Mouse (Mus musculus): Measurements from ENCODE around the gene Olfr721-ps1. TPM values are rescaled to one million over a fixed set of nuclear protein-coding genes. Genes with fewer than 3 reads are reported as not detected.

The Olfr721-ps1 gene
- polyA plus RNA-seq (2011; ENCODE audit: insufficient read length, low read depth, missing spikeins) = not detected in 2 replicates

DNA sequence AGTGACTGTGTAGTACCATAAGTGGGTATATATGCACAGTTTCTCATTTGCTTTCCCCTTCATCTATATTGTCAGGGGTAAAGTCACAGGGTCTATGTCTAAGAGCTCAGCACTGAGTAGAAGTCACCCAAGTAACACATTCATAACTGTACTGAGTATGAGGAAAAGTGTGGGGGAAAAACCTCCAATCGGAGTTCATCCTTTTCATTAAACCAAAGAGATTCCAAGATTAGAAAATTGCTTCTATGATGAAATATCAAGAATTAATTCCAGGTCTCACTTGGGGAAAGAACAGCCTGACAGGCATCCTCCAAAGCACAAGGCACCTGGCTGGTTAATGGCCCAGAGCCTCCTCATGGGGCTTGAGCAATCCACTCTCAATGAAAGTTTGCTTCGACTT lies at the start of gene Olfr721-ps1:
TSS of gene Olfr721-ps1 (plus strand) at position 301 of the 400 bp plus-strand sequence.
- H3K4me3 ChIP-seq (ENCODE audit: insufficient read depth, low read length) = no peak within 1 kb of the TSS
- TF ChIP-seq CTCF (IDR thresholded peaks at IDR 0.05; ENCODE audit: borderline replicate concordance, insufficient read depth, low read length) (no peak), POLR2A (IDR thresholded peaks at IDR 0.05; ENCODE audit: low read depth, low read length) (no peak)
- H3K4me1 ChIP-seq (ENCODE audit: control insufficient read depth, insufficient read depth, low read length) = no peaks in the 10 kb centered on the region
- H3K27ac ChIP-seq (ENCODE audit: insufficient read depth, low read length) = no peak within 1 kb of the TSS

DNA sequence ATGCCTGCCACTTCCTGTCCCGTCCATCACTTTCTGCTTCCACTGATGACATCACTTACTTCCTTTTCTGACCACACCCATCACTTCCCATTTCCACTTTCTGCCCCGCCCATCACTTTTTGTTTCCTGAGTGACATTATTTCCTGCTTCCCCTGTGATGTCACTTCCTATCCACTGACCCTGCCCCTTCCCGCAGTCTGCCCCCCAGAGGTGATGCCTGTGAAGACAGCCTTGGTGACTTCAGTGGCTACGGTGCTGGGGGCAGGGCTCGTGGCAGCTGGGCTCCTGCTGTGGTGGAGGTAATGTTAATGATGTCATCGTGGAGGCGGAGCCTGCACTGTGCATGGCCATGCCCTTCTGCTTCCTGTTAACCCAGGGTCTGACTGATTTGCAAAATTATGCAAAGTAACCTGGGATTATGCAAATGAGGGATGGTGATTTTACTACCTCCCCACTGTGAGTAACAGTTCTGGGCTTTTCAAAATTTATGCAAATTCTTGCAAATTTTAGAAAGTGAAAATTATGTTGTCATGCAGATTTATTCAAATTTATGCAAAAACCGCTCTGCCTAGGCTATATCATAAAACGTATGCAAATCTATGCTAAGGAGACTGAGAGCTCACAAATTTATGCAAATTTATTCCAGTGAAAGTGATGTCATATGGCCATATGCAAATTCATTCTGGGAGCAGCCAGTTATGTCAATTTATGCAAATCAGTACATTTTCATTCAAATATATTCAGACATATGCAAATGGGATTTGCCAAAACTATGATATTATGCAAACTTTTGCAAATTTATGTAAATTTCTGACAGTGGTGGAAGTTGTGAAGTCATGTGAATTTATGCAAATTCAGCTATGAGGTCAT lies 49.1 kb upstream of the Olfr721-ps1 start:
- no peak overlapping the region for H3K27ac ChIP-seq (ENCODE audit: insufficient read depth, low read length)
- TF ChIP-seq POLR2A (IDR thresholded peaks at IDR 0.05; ENCODE audit: low read depth, low read length) (no peak), CTCF (IDR thresholded peaks at IDR 0.05; ENCODE audit: borderline replicate concordance, insufficient read depth, low read length) (no peak)

DNA sequence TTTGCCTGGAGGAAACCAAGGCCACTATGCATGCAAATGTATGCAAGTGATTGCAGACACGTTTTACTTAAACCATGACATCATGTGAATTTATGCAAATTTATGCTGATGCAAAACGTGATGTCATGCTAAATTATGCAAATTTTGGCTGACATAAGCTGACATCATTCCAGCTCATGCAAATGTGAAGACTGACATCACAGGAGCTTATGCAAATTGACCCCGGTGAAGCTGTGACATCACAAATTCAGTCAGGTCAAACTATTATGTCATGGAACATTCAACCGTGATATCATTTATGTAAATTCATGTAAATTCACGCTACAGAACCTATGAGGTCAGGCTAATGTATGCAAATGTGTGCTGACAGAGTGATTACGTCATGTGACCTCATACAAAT lies 48.5 kb upstream of the Olfr721-ps1 start:
- TF ChIP-seq CTCF (IDR thresholded peaks at IDR 0.05; ENCODE audit: borderline replicate concordance, insufficient read depth, low read length) (no peak), POLR2A (IDR thresholded peaks at IDR 0.05; ENCODE audit: low read depth, low read length) (no peak)
- Histone ChIP-seq H3K4me3 (ENCODE audit: insufficient read depth, low read length) (no peak overlapping the region), H3K27ac (ENCODE audit: insufficient read depth, low read length) (no peak overlapping the region), H3K4me1 (ENCODE audit: control insufficient read depth, insufficient read depth, low read length) (no peaks in the 10 kb centered on the region)

More for the DNA sequence above, 49.1 kb upstream of the Olfr721-ps1 start:
- no peak overlapping the region for H3K4me3 ChIP-seq (ENCODE audit: insufficient read depth, low read length)
- no peaks in the 10 kb centered on the region for H3K4me1 ChIP-seq (ENCODE audit: control insufficient read depth, insufficient read depth, low read length)

DNA sequence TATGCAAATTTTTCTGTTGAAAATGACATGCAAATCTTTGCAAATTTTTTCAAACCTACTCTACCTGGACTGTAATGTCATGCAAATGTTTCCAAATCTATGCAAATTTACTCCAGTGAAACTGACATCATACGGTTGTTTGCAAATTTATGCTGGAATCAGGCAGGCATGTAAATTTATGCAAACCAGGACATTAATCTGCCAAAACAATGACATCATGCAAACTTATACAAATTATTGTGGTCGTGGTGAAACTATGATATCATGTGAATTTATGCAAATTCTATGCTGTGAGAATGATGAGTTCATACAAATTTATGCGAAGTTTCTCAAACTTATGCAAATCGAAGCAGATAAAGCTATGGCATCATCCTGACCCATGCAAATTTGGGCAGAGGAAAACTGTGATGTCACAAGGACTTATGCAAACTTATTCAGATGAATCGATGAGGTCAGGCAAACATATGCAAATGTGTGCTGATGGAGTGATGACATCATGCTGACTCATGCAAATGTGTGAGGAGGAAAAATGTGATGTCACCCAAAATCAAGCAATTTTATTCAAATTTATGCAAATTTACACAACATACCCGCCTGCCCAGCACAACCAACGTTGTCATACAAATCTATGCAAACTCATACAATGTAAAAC lies 47.9 kb upstream of the Olfr721-ps1 start:
- Histone ChIP-seq H3K4me3 (ENCODE audit: insufficient read depth, low read length) (no peak overlapping the region), H3K27ac (ENCODE audit: insufficient read depth, low read length) (no peak overlapping the region), H3K4me1 (ENCODE audit: control insufficient read depth, insufficient read depth, low read length) (no peaks in the 10 kb centered on the region)
- TF ChIP-seq POLR2A (IDR thresholded peaks at IDR 0.05; ENCODE audit: low read depth, low read length) = no peak
- no peak for TF ChIP-seq CTCF (IDR thresholded peaks at IDR 0.05; ENCODE audit: borderline replicate concordance, insufficient read depth, low read length)

DNA sequence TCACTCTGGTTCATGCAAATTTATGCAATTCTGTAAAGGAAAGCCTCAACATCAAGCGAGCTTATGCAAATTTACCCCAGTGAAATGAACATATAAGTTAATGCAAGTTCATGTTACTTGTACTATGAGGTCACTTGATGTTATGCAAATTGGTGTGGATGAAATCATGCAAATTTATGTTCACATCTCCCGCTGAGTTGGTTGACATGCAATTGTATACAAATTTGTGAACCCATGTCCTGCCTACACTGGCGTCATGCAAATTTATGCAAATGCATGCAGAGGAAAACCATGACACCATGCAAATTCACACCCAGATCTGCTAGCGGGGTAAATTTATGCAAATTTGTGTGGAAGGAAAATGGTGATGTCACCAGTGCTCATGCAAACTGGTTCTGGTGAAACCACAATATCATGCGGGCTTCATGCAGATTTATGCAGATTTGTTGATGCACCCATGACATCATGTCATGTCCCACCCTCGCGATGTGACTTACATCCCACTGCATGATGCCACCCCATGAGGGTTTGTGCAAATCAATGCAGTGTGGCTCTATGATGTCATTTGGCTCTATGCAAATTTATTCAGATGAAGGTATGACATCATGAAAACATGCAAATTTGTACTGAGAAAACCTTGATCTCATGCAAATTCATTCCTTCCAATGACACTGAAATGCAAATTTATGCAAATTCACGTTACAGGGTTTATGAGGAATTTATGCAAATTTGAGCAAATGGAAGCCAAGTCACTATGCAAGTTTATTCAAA lies 47.2 kb upstream of the Olfr721-ps1 start:
- no peak overlapping the region for H3K27ac ChIP-seq (ENCODE audit: insufficient read depth, low read length)
- H3K4me3 ChIP-seq (ENCODE audit: insufficient read depth, low read length) = no peak overlapping the region
- H3K4me1 ChIP-seq (ENCODE audit: control insufficient read depth, insufficient read depth, low read length) = no peaks in the 10 kb centered on the region
- TF ChIP-seq POLR2A (IDR thresholded peaks at IDR 0.05; ENCODE audit: low read depth, low read length) = no peak

DNA sequence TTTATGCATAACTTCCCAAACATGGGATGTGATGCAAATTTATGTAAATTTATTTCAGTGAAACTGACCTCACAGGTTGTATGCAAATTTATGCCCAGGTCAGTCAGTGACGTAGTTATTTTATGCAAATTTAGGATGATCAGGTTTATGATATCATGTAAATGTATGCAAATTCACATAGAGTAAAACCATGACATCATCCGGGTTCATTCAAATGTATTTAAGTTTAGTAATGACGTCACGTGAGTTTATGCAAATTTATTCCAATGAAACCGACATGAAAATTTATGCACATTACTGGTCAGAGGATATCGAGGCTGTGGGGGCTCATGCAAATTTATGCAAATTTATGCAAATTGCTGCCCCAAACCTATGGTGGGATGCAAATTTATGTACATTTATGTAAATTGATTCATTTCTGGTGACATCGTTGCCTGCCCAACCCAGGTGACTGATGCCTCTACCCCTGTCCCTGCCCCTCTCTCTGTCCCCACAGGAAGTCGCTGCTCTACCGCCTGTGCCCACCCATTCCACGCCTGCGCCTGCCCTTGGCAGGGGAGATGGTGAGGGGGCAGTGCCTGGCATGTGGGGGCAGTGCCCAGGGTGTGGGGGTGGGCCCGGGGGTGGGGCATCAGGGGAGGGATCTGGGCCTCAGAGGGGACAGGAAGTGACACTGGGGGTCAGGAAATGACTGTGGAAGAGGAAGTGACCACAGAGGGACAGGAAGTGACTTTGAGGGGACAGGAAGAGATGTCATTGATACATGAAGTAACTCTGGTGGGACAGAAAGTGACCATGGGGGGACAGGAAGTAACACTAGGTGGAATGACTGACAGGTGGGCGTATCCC lies 46.4 kb upstream of the Olfr721-ps1 start:
- no peak overlapping the region for H3K4me3 ChIP-seq (ENCODE audit: insufficient read depth, low read length)
- no peaks in the 10 kb centered on the region for H3K4me1 ChIP-seq (ENCODE audit: control insufficient read depth, insufficient read depth, low read length)
- TF ChIP-seq CTCF (IDR thresholded peaks at IDR 0.05; ENCODE audit: borderline replicate concordance, insufficient read depth, low read length) = no peak
- TF ChIP-seq POLR2A (IDR thresholded peaks at IDR 0.05; ENCODE audit: low read depth, low read length) = no peak
- no peak overlapping the region for H3K27ac ChIP-seq (ENCODE audit: insufficient read depth, low read length)

DNA sequence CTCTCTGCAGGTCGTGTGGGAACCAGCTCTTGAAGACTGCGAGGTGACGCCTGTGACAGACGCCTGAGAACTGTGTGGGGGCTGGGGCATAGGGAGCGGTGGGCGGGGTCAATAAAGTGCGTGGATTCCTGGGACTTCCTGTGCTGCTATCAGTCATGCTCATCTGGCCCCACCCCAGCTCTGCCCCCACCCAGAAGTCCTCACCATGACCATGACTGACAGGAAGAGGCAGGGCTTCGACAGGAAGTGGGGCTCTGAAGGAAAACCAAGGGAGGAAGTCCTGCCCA lies 45.8 kb upstream of the Olfr721-ps1 start:
- Histone ChIP-seq H3K4me3 (ENCODE audit: insufficient read depth, low read length) (no peak overlapping the region), H3K4me1 (ENCODE audit: control insufficient read depth, insufficient read depth, low read length) (no peaks in the 10 kb centered on the region), H3K27ac (ENCODE audit: insufficient read depth, low read length) (no peak overlapping the region)
- TF ChIP-seq POLR2A (IDR thresholded peaks at IDR 0.05; ENCODE audit: low read depth, low read length) = no peak
- TF ChIP-seq CTCF (IDR thresholded peaks at IDR 0.05; ENCODE audit: borderline replicate concordance, insufficient read depth, low read length) = no peak

DNA sequence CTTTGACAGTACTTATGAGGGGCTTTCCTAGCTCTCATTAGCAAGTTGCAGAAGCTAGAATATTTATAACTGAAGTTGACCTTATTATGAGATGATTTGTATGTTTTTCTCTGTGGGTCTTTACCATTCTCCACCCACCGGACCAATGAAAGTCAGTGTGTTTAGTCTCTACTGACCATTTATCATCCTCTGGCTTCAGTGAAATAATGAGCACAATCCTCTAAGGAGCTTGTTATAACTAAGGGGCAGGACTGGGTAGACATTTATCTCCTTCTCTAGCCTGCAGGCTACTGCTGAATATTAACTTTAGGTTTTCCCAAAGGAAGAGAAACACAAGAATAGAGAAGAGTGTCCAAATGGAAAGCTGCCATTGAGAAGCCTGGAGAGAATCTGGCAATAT lies 5.6 kb upstream of the Olfr721-ps1 start:
- TF ChIP-seq POLR2A (IDR thresholded peaks at IDR 0.05; ENCODE audit: low read depth, low read length) = no peak
- TF ChIP-seq CTCF (IDR thresholded peaks at IDR 0.05; ENCODE audit: borderline replicate concordance, insufficient read depth, low read length) = no peak
- Histone ChIP-seq H3K4me3 (ENCODE audit: insufficient read depth, low read length) (no peak overlapping the region), H3K4me1 (ENCODE audit: control insufficient read depth, insufficient read depth, low read length) (no peaks in the 10 kb centered on the region), H3K27ac (ENCODE audit: insufficient read depth, low read length) (no peak overlapping the region)

DNA sequence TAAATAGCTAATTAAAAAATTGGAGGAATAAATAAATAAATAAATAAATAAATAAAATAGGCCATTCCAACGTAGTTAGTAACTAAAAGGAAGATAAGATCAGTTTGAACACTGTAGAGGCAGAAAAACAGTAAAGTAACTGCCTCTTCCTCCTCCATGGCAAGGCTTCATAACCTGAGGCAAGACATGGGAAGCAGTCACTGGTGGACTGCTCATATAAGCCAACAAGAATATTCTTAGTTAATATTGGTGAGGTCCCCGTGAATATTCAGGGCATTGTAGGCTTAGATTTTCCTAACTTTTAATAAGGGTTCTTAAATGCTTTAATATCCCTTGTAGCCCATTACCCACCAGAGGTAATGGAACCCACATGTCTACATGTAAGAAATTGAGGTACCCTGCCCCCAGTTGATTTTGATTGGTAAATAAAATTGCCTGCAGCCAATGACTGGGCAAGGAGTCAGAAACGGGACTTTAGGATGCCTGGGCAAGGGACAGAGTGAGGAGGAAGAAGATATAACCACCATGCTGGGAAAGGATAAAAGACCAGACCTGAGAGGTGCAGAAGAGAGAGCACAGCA lies 35.1 kb downstream of the Olfr721-ps1 start:
- no peak overlapping the region for H3K27ac ChIP-seq (ENCODE audit: insufficient read depth, low read length)
- TF ChIP-seq CTCF (IDR thresholded peaks at IDR 0.05; ENCODE audit: borderline replicate concordance, insufficient read depth, low read length) = no peak
- TF ChIP-seq POLR2A (IDR thresholded peaks at IDR 0.05; ENCODE audit: low read depth, low read length) = no peak
- no peaks in the 10 kb centered on the region for H3K4me1 ChIP-seq (ENCODE audit: control insufficient read depth, insufficient read depth, low read length)
- no peak overlapping the region for H3K4me3 ChIP-seq (ENCODE audit: insufficient read depth, low read length)

Other genes with a start within 250 kb of the Olfr721-ps1 start
- not detected in 2 replicates for gene Olfr720, start 214.5 kb upstream of the Olfr721-ps1 start, polyA plus RNA-seq (2011; ENCODE audit: insufficient read length, low read depth, missing spikeins)
- gene Olfr31, start 78.5 kb upstream of the Olfr721-ps1 start, polyA plus RNA-seq (2011; ENCODE audit: insufficient read length, low read depth, missing spikeins) = not detected in 2 replicates
- gene Il3ra, start 55.0 kb upstream of the Olfr721-ps1 start, polyA plus RNA-seq (2011; ENCODE audit: insufficient read length, low read depth, missing spikeins) = 24.4 and 28.0 TPM in 2 replicates